Mouse (Mus musculus): ENCODE data around the gene Capn7.

DNA sequence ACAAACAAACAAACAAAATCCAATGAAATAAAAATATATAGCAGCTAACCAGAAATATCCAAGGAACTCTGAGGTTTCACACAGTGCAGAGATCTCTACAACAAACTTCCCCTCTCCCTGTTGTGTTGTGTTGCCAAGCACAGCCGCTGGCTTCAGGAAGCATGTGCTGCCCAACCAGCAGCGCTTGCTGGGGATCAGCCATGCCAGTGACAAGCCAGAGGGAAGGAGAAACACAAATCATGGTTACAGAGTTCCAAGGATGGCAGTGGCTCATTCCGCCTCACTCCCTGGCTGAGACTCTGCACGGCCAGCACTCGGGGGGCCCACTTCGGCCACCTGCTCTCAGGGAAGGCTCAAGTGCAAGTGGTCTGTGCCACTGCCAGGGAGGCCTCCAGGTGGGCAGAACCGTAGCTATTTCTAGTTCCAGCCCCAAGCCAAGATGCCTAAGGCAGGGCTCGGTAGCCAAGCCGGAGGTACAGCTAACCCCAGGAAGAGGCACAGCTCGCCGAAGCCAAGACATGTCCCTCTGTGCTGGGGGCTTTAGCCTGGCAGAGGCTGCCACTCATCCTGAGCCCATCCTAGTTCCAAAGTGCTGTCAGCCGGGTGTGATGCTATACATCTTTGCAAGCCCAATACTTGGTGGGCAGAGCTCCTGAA, 69.8 kb downstream of the Capn7 start:
- TF ChIP-seq CTCF (IDR thresholded peaks at IDR 0.05; ENCODE audit: low read depth) (no peak), EP300 (optimal IDR thresholded peaks at IDR 0.05) (no peak)

All from stomach, postnatal 0 days (tissue).